Mouse (Mus musculus) ES-E14 (cell line): ENCODE data around the gene Borcs6.

Experiments
- CHD2 ChIP-seq: IDR thresholded peaks from 2 replicates; pipeline ENCODE4 v1.6.1; 2014; ENCODE audit warnings: mild to moderate bottlenecking, low read depth, low read length, inconsistent platforms
- HCFC1 ChIP-seq: IDR thresholded peaks from 2 replicates; pipeline ENCODE4 v1.6.1; 2012; ENCODE audit warnings: low read length, inconsistent platforms, borderline replicate concordance; ENCODE audit not compliant: insufficient read depth
- ZC3H11A ChIP-seq: IDR thresholded peaks from 2 replicates; pipeline ENCODE4 v1.6.1; 2012; ENCODE audit warnings: low read depth, mild to moderate bottlenecking, inconsistent platforms, low read length, borderline replicate concordance
- ZNF384 ChIP-seq: IDR thresholded peaks from 2 replicates; pipeline ENCODE4 v1.6.1; 2012; ENCODE audit warnings: low read depth, low read length, inconsistent platforms

GRCm38 (mm10) chr11:69109032-69109900 is 49.7 kb downstream of the Borcs6 start:
- TF ChIP-seq ZNF384 (no peak), ZC3H11A (no peak), CHD2 (no peak), HCFC1 (no peak)
